Mouse (Mus musculus) intestine, embryonic 15.5 days (tissue): ENCODE measurements around the gene Bdkrb1. TPM values are rescaled to one million over a fixed set of nuclear protein-coding genes. Genes with fewer than 3 reads are reported as not detected.

Experiments used
- ATAC-seq: fragments of 200-750 bp; cut with Nextera tagmentation; 2 replicates; pipeline ENCODE4 v1.8.0; 2017; ENCODE audit warnings: moderate TSS enrichment, moderate library complexity
- H3K27ac ChIP-seq: fragments of 300-500 bp; sonication (generic); 2 replicates; pipeline ENCODE4 v1.5.1; 2015; ENCODE audit warnings: mild to moderate bottlenecking, inconsistent platforms
- H3K27me3 ChIP-seq: fragments of 300-500 bp; sonication (generic); replicated peaks from 2 replicates; pipeline ENCODE4 v1.6.1; 2015; ENCODE audit warnings: inconsistent platforms
- H3K36me3 ChIP-seq: fragments of 300-500 bp; sonication (generic); 2 replicates; pipeline ENCODE4 v1.6.1; 2015; ENCODE audit warnings: inconsistent platforms
- H3K4me1 ChIP-seq: fragments of 300-500 bp; sonication (generic); replicated peaks from 2 replicates; pipeline ENCODE4 v1.6.1; 2015; ENCODE audit warnings: inconsistent platforms
- H3K4me2 ChIP-seq: fragments of 300-500 bp; sonication (generic); replicated peaks from 2 replicates; pipeline ENCODE4 v1.6.1; 2015; ENCODE audit warnings: mild to moderate bottlenecking, inconsistent platforms
- H3K4me3 ChIP-seq: fragments of 300-500 bp; sonication (generic); replicated peaks from 2 replicates; pipeline ENCODE4 v1.5.1; 2015; ENCODE audit warnings: inconsistent platforms
- H3K9ac ChIP-seq: fragments of 300-500 bp; sonication (generic); 2 replicates; pipeline ENCODE4 v1.6.1; 2015; ENCODE audit warnings: inconsistent platforms
- H3K9me3 ChIP-seq: fragments of 300-500 bp; sonication (generic); 2 replicates; pipeline ENCODE4 v1.6.1; 2016; ENCODE audit warnings: inconsistent platforms
- WGBS: fragments of 180-500 bp; shearing (Covaris S2); methylation state at CpG from one replicate; pipeline ENCODE4 v1.1.7; 2015; 5-methylcytosine and 5-hydroxymethylcytosine counted together
- polyA plus RNA-seq: library from polyadenylated mRNA; unstranded; fragments of >200 nt; fragmentation: Nextera tagmentation; extraction: Ambion mirVana; gene quantifications from 2 replicates; pipeline ENCODE4 v1.2.1, GENCODE M21; 2015

Bdkrb1 gene
- polyA plus RNA-seq, result 0.31 and 0.37 TPM in 2 replicates

GRCm38 (mm10) chr12:105602581-105603210 is at the start of gene Bdkrb1:
Gene Bdkrb1 (plus strand): TSS chr12:105603085.
- ATAC-seq, result no peak
- H3K4me2 ChIP-seq, result no peak within 1 kb of the TSS
- no peak within 1 kb of the TSS for H3K4me3 ChIP-seq
- H3K27me3 ChIP-seq, result no peaks in the 10 kb centered on the region
- H3K36me3 ChIP-seq, result no peaks in the 10 kb centered on the region
- no peak within 1 kb of the TSS for H3K9ac ChIP-seq
- no peak within 1 kb of the TSS for H3K27ac ChIP-seq
- WGBS, result 89% methylated on average over 11 of the region's 11 CpGs
- H3K9me3 ChIP-seq, result no peaks in the 10 kb centered on the region
- peaks cover 4% of the 10 kb centered on the region; the same call in 1 of the 2 replicates for H3K4me1 ChIP-seq

GRCm38 (mm10) chr12:105554151-105554772 is 48.6 kb upstream of the Bdkrb1 start:
- 0 out of 2 replicates have a peak, but pooled peaks have one; percentile 16 for ATAC-seq
- no peaks in the 10 kb centered on the region for H3K36me3 ChIP-seq
- peaks cover 19% of the 10 kb centered on the region for H3K4me1 ChIP-seq
- no peak overlapping the region for H3K4me2 ChIP-seq
- H3K27me3 ChIP-seq, result no peaks in the 10 kb centered on the region
- WGBS, result 66% methylated on average over 8 of the region's 8 CpGs
- H3K4me3 ChIP-seq, result no peak overlapping the region
- H3K9ac ChIP-seq, result no peak overlapping the region
- H3K27ac ChIP-seq, result no peak overlapping the region
- H3K9me3 ChIP-seq, result no peaks in the 10 kb centered on the region

GRCm38 (mm10) chr12:105555172-105555571 is 47.7 kb upstream of the Bdkrb1 start:
- Histone ChIP-seq H3K27me3 (no peaks in the 10 kb centered on the region), H3K9me3 (no peaks in the 10 kb centered on the region), H3K4me3 (no peak overlapping the region), H3K4me2 (no peak overlapping the region), H3K4me1 (peaks cover 19% of the 10 kb centered on the region), H3K27ac (no peak overlapping the region), H3K36me3 (no peaks in the 10 kb centered on the region), H3K9ac (no peak overlapping the region)
- 57% methylated on average over 5 of the region's 5 CpGs for WGBS
- ATAC-seq, result no peak

GRCm38 (mm10) chr12:105557250-105557925 is 45.5 kb upstream of the Bdkrb1 start:
- H3K9ac ChIP-seq, result no peak overlapping the region
- peak; percentile 31; the same call in 1 of the 2 replicates for ATAC-seq
- H3K4me1 ChIP-seq, result peaks cover 35% of the 10 kb centered on the region
- 54% methylated on average over 7 of the region's 7 CpGs for WGBS
- H3K9me3 ChIP-seq, result no peaks in the 10 kb centered on the region
- H3K4me2 ChIP-seq, result no peak overlapping the region
- no peak overlapping the region for H3K4me3 ChIP-seq
- H3K36me3 ChIP-seq, result no peaks in the 10 kb centered on the region
- peak overlapping the region; percentile 27; the same call in 1 of the 2 replicates for H3K27ac ChIP-seq
- H3K27me3 ChIP-seq, result peaks cover 5% of the 10 kb centered on the region; the same call in 1 of the 2 replicates

- Histone ChIP-seq H3K9ac (no peak overlapping the region), H3K4me1 (peaks cover 41% of the 10 kb centered on the region), H3K4me3 (no peak overlapping the region), H3K36me3 (no peaks in the 10 kb centered on the region), H3K27ac (no peak overlapping the region), H3K9me3 (no peaks in the 10 kb centered on the region), H3K4me2 (no peak overlapping the region), H3K27me3 (peaks cover 20% of the 10 kb centered on the region; the same call in 1 of the 2 replicates)
- ATAC-seq, result no peak
- WGBS, result 39% methylated on average over 8 of the region's 8 CpGs
Measured at GRCm38 (mm10) chr12:105561007-105561534, 41.8 kb upstream of the Bdkrb1 start.

GRCm38 (mm10) chr12:105562056-105562820 is 40.6 kb upstream of the Bdkrb1 start:
- no peaks in the 10 kb centered on the region for H3K36me3 ChIP-seq
- 35% methylated on average over 8 of the region's 8 CpGs for WGBS
- 0 out of 2 replicates have a peak, but pooled peaks have one; percentile 39 for ATAC-seq
- peak overlapping the region; percentile 72 for H3K4me2 ChIP-seq
- H3K9ac ChIP-seq, result peak overlapping the region; percentile 42; the same call in 1 of the 2 replicates
- no peaks in the 10 kb centered on the region for H3K9me3 ChIP-seq
- peaks cover 37% of the 10 kb centered on the region for H3K4me1 ChIP-seq
- 0 out of 2 replicates have a peak overlapping the region, but pooled peaks have one; percentile 32 for H3K4me3 ChIP-seq
- 0 out of 2 replicates have a peak overlapping the region, but pooled peaks have one; percentile 22 for H3K27ac ChIP-seq
- H3K27me3 ChIP-seq, result peaks cover 20% of the 10 kb centered on the region; the same call in 1 of the 2 replicates

- peak within 1 kb of the TSS; percentile 32 for H3K4me3 ChIP-seq
- H3K27ac ChIP-seq, result peak within 1 kb of the TSS; percentile 22; the same call in 1 of the 2 replicates
- 6% methylated on average over 25 of the region's 25 CpGs for WGBS
- peaks cover 20% of the 10 kb centered on the region; the same call in 1 of the 2 replicates for H3K27me3 ChIP-seq
- peak within 1 kb of the TSS; percentile 42 for H3K9ac ChIP-seq
- no peaks in the 10 kb centered on the region for H3K9me3 ChIP-seq
- peaks cover 34% of the 10 kb centered on the region for H3K4me1 ChIP-seq
- peak; percentile 89 for ATAC-seq
- H3K36me3 ChIP-seq, result no peaks in the 10 kb centered on the region
- peak within 1 kb of the TSS; percentile 72 for H3K4me2 ChIP-seq
Measured at GRCm38 (mm10) chr12:105562936-105563680, 39.8 kb upstream of the Bdkrb1 start, which contains the start of gene Bdkrb2. Gene Bdkrb2 (plus strand): TSS chr12:105563226.

- H3K27ac ChIP-seq, result 0 out of 2 replicates have a peak overlapping the region, but pooled peaks have one; percentile 22
- H3K36me3 ChIP-seq, result no peaks in the 10 kb centered on the region
- H3K27me3 ChIP-seq, result peaks cover 20% of the 10 kb centered on the region; the same call in 1 of the 2 replicates
- WGBS, result 15% methylated on average over 25 of the region's 25 CpGs
- H3K9ac ChIP-seq, result peak overlapping the region; percentile 42; the same call in 1 of the 2 replicates
- no peak for ATAC-seq
- peaks cover 34% of the 10 kb centered on the region for H3K4me1 ChIP-seq
- peak overlapping the region; percentile 72 for H3K4me2 ChIP-seq
- H3K9me3 ChIP-seq, result no peaks in the 10 kb centered on the region
- peak overlapping the region; percentile 32 for H3K4me3 ChIP-seq
Measured at GRCm38 (mm10) chr12:105563726-105564275, 39.1 kb upstream of the Bdkrb1 start.

- Histone ChIP-seq H3K4me2 (peak overlapping the region; percentile 72; the same call in 1 of the 2 replicates), H3K9ac (no peak overlapping the region), H3K27ac (no peak overlapping the region), H3K36me3 (no peaks in the 10 kb centered on the region), H3K9me3 (no peaks in the 10 kb centered on the region), H3K27me3 (peaks cover 20% of the 10 kb centered on the region; the same call in 1 of the 2 replicates), H3K4me3 (no peak overlapping the region), H3K4me1 (peaks cover 34% of the 10 kb centered on the region)
- WGBS, result 76% methylated on average over 5 of the region's 5 CpGs
- ATAC-seq, result no peak
Measured at GRCm38 (mm10) chr12:105565221-105565620, 37.7 kb upstream of the Bdkrb1 start.

GRCm38 (mm10) chr12:105571867-105572266 is 31.0 kb upstream of the Bdkrb1 start:
- no peaks in the 10 kb centered on the region for H3K9me3 ChIP-seq
- H3K4me2 ChIP-seq, result no peak overlapping the region
- H3K4me3 ChIP-seq, result no peak overlapping the region
- no peak for ATAC-seq
- no peak overlapping the region for H3K27ac ChIP-seq
- WGBS, result 82% methylated on average over 3 of the region's 3 CpGs
- H3K36me3 ChIP-seq, result no peaks in the 10 kb centered on the region
- H3K9ac ChIP-seq, result no peak overlapping the region
- no peaks in the 10 kb centered on the region for H3K27me3 ChIP-seq
- no peaks in the 10 kb centered on the region for H3K4me1 ChIP-seq
